Mouse (Mus musculus): ENCODE measurements around the gene Map4k1.

Map4k1 gene

GRCm38 (mm10) chr7:29022479-29022878 lies 40.6 kb downstream of the Map4k1 start:
- intact Hi-C loops (cut with DNase I): no loop called here

- intact Hi-C loops (cut with DNase I): no loop called here
These were observed 41.7 kb downstream of the Map4k1 start for GRCm38 (mm10) chr7:29023514-29023913.

GRCm38 (mm10) chr7:29025566-29025965 lies 43.7 kb downstream of the Map4k1 start:
- intact Hi-C loops (cut with DNase I): no loop called here

GRCm38 (mm10) chr7:29026195-29026594 lies 44.3 kb downstream of the Map4k1 start:
- intact Hi-C loops (cut with DNase I): no loop called here

- intact Hi-C loops (cut with DNase I): no loop called here
These were observed 45.0 kb downstream of the Map4k1 start for GRCm38 (mm10) chr7:29026811-29027210.

- intact Hi-C loops (cut with DNase I): no loop called here
These were observed 46.9 kb downstream of the Map4k1 start for GRCm38 (mm10) chr7:29028761-29029160.

- intact Hi-C loops (cut with DNase I): loop anchor here (10.0 kb wide), 2 partner anchors 125 to 245 kb away; partner anchors contain the start of gene Rinl
These were observed 48.1 kb downstream of the Map4k1 start for GRCm38 (mm10) chr7:29029690-29030656.

- intact Hi-C loops (cut with DNase I): loop anchor here (10.0 kb wide), 2 partner anchors 127 to 247 kb away; partner anchors contain the start of gene Rinl
These were observed 49.8 kb downstream of the Map4k1 start for GRCm38 (mm10) chr7:29031641-29032040.

GRCm38 (mm10) chr7:29032685-29033084 lies 50.8 kb downstream of the Map4k1 start:
- intact Hi-C loops (cut with DNase I): loop anchor here (10.0 kb wide), 2 partner anchors 128 to 248 kb away; partner anchors contain the start of gene Rinl

GRCm38 (mm10) chr7:29037261-29037660 lies 55.4 kb downstream of the Map4k1 start:
- intact Hi-C loops (cut with DNase I): loop anchor here (5.0 to 10.0 kb wide), 4 partner anchors 45 to 252 kb away; partner anchors contain the start of gene Rinl

GRCm38 (mm10) chr7:29039604-29039984 lies 57.7 kb downstream of the Map4k1 start:
- intact Hi-C loops (cut with DNase I): loop anchor here (5.0 to 10.0 kb wide), 4 partner anchors 47 to 255 kb away; partner anchors contain the start of gene Rinl

GRCm38 (mm10) chr7:29039985-29040661 lies 58.3 kb downstream of the Map4k1 start:
- intact Hi-C loops (cut with DNase I): loop anchor here (5.0 to 10.0 kb wide), 4 partner anchors 48 to 255 kb away; partner anchors contain the start of gene Rinl

- intact Hi-C loops (cut with DNase I): no loop called here
These were observed 59.3 kb downstream of the Map4k1 start for GRCm38 (mm10) chr7:29041194-29041593.

GRCm38 (mm10) chr7:29043016-29043673 lies 61.3 kb downstream of the Map4k1 start:
- intact Hi-C loops (cut with DNase I): no loop called here

GRCm38 (mm10) chr7:29043674-29044057 lies 61.8 kb downstream of the Map4k1 start:
- intact Hi-C loops (cut with DNase I): no loop called here

GRCm38 (mm10) chr7:29044302-29044701 lies 62.5 kb downstream of the Map4k1 start:
- intact Hi-C loops (cut with DNase I): no loop called here

GRCm38 (mm10) chr7:29046533-29046932 lies 64.7 kb downstream of the Map4k1 start:
- intact Hi-C loops (cut with DNase I): no loop called here

- intact Hi-C loops (cut with DNase I): no loop called here
These were observed 66.2 kb downstream of the Map4k1 start for GRCm38 (mm10) chr7:29048070-29048469.

GRCm38 (mm10) chr7:29048615-29049014 lies 66.8 kb downstream of the Map4k1 start:
- intact Hi-C loops (cut with DNase I): no loop called here

GRCm38 (mm10) chr7:29050797-29051196 lies 68.9 kb downstream of the Map4k1 start:
- intact Hi-C loops (cut with DNase I): loop anchor here (10.0 kb wide), 1 partner anchor 244 kb away; no protein-coding TSS in a partner anchor

- intact Hi-C loops (cut with DNase I): loop anchor here (10.0 kb wide), 1 partner anchor 242 kb away; no protein-coding TSS in a partner anchor
These were observed 71.0 kb downstream of the Map4k1 start for GRCm38 (mm10) chr7:29052821-29053220.
